Mouse (Mus musculus) cerebral cortex, adult 2 months (tissue): ENCODE data around the gene Tbca.

Experiments used
- WGBS: fragments of 180-500 bp; shearing (Covaris S2); methylation state at CpG from one replicate; pipeline ENCODE4 v1.1.7; 2018; 5-methylcytosine and 5-hydroxymethylcytosine counted together

Tbca gene

DNA sequence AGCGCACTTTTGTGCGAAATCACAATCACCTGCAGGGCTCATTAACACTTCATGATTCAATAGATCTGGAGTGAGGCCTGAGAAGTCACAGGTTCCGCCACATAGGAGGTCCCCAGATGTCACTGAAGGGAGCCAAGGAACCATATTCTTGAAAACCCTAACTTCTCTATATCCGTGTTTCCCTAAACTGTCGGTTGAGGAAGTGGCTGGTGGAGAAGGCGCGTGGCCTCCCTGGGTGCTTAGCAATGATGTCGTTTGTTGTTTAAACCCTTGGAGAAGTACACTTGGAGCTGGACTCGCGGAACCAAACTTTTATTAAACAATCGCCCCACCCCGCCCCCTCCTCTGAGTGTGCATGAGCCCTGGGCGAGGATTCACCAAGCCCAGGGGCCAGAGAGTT is 60.6 kb downstream of the Tbca start:
- WGBS = 77% methylated on average over 13 of the region's 13 CpGs

DNA sequence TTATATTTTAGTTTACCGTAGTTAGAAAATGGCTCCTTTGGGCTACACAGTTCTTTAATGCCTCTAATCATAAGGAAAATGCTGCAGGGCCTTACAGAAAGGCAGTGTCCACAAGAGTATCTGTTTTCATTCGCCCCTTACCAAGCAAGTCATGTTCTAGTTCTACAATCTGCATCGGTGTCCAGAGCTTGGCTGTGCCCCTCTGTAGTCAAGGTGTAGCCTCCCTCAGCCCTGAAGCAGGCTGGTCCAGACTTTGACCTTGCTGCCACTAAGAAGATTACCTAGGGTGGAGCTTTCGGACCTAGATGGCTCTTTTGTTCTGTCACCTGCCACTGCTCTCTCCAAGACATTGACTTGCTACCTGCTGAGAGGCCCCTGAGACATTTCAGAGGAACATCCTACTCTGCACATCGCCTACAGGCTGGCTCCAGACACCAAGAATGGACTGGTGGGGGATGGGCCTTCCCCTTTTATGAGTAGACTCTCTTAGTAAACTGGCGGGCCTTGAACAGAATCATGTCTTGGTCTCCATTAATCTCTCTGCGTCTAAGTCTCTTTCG is 69.4 kb downstream of the Tbca start:
- 87% methylated on average over 8 of the region's 8 CpGs for WGBS

DNA sequence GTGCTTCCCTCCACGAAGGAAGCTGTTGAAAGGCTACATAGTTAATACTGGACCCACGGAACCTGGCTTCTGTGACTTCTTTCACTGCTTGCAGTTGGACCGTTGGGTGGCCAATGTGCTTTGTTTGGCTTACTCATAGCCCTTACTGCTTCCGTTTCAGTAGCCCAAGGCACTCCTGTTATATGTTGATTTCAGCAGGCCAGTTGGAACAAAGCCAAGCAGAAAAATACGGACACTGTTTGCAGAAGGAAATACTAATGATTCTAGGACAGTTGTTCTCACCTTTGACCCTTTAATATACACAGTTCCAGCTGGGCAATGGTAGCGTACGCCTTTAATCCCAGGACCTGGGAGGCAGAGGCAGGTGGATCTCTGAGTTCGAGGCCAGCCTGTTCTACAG is 70.5 kb downstream of the Tbca start:
- WGBS = 76% methylated on average over 8 of the region's 8 CpGs

DNA sequence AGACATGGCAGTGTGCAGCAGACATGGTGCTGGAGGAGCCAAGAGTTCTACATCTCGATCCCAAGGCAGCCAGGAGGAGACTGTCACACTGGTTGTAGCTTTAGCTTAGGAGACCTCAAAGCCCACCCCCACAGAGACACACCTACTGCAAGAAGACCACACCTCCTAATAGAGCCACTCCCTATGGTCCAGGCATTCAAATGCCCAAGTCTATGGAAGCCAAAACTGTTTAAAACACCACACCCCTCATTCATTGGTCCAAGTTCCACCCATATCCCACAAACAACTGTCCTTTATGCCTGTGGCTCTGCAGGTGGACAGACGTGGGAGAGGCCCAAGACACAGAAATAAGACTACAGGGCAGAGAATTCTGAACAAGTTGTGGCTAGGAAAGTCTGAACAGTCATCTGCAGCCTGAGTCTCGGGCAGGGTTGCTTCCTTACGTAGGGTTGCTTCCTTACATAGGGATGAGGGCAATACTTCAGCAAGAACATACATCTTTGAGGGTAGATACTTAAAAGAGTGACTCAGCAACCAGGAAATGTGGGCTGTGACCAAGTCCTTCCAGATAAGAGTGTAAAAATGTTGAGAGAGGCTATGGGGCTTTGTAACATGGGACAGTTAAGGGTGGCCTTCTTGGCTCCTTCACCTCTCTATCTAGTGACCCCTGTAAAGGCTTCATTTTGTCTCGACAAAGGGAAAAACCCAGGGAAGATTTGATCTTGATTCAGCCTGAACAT is 74.0 kb downstream of the Tbca start:
- 74% methylated on average over 5 of the region's 5 CpGs for WGBS

DNA sequence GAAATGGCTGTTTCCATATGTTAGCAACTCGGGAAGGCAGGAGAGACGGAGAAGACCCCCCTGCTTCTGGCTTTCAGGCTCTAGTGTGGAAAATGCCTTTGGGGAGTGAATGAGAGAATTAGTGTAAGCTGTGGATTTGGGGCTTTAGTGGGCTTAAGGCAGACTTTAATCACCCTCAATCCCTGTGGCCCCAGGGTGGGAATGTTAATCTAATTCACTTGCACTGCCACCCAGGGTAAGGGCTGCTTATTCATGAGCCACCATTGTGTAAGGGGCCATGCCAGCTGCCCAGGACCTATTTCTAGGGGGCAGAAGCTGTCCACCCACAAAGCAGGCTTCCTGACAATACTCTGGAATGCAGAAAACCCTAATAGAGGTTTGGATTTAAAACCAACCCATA is 78.2 kb downstream of the Tbca start:
- 34% methylated on average over 2 of the region's 2 CpGs for WGBS

DNA sequence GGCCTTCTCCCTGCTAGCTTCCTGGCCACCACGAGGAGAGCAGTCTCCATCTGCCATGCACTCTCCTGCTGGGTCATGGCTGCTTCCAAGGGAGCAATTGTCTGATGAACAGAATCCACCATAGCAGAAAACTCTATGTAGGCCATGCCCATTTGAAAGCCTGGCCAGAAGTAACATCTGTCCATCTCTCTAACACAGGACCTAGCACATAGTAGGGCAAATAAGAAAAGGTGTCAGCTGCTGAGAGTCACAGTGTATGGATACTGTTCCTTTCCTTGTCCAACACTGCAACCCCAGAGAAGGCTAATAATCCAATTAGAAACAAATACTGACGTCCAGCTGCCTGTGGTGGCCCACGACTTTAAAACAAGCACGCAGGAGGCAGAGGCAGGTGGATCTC is 79.1 kb downstream of the Tbca start:
- WGBS = 60% methylated on average over 4 of the region's 4 CpGs

DNA sequence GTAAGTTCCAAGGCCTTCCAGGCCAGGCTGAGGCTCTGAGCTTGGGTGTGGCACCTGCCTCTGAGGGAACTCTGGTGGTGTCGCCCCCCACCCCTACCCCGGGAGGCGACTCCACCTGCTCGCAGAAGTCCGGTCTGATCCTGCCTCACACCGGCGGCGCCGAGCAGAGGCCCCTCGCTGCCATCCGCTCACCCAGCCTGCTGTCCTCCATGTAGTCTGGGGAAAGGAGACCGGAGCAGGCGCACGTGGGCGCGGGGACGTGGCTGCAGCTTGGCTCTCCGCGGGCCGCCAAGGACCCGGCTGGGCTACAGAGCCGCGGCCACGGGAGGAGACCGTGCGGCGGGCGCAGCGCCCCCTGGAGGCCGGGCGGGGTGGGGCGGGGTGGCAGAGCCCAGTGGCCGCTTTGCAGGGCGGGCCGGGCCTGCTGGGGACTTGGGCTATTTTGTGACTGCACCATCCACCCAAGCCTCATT is 79.8 kb downstream of the Tbca start:
- WGBS = 3% methylated on average over 31 of the region's 35 CpGs

DNA sequence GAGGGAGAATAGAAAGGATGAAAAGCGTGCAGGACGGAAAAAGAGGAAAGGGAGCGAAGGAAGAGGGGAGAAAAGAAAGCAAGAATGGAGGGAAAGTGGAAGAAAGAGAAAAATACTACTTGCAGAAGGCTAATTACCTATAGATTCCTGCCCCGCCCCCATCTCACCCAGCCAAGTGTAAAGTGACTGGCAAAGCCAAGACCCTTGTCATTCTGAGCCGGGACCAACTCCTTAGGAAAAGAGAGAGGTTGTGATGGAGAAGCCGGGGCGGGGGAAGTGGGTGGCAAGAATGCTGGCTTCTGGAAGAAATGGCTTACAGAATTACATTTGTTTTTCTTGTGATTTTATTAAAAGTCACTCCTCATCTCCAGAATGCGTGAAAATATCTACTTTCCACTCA is 80.8 kb downstream of the Tbca start:
- 6% methylated on average over 8 of the region's 8 CpGs for WGBS

DNA sequence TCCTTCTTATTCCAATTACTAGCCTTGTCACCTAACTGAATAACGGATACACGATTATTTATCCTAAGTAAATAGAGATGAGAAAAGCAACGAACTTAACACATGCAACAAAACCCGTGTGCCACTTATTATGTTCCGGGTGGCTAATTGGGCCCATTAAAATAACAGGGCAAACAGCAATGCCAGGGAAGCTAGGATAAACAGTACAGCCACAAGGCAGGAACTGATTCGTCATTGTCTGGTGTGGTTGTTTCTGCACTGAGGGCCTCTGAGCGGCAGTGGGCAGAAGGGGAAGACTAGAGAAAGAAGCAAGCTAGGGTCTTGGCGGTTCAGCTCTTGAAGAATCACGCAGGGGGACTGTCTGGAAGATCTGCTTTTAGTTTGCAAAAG is 81.4 kb downstream of the Tbca start:
- 4% methylated on average over 9 of the region's 9 CpGs for WGBS

DNA sequence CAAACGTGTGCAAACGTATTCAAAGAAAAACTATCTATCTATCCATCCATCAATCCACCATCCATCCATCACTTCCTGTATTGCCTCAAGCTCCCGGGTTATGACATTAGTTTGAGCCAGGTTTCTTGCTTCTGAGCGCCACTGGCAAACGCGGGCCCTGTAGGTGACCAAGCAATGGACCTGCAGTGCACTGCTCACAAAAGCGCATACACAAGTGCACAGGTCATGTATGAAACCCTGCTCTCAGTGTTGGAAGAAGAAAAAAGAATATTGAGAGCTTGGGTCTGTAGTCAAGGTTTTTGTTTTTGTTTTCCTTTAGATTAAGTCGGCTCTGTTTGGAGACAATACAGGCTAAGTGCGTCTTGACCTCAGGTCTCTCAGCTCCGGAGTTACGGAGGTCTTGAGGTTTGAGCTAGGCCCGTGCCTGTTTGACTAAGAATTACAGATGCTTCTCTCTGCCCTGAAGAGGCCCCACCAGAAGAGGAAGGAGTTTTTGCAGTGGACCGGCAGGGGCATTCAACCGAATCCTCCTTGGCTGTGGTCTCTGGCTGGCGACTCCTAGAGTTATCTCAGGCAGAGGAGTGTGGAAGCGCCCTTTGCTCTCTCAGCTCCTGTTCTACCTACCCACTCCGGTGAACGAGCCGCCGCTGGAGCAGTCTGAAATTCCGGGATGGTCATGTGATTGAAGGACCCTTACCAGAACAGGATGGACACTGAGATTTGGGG is 81.9 kb downstream of the Tbca start:
- WGBS = 3% methylated on average over 21 of the region's 21 CpGs

DNA sequence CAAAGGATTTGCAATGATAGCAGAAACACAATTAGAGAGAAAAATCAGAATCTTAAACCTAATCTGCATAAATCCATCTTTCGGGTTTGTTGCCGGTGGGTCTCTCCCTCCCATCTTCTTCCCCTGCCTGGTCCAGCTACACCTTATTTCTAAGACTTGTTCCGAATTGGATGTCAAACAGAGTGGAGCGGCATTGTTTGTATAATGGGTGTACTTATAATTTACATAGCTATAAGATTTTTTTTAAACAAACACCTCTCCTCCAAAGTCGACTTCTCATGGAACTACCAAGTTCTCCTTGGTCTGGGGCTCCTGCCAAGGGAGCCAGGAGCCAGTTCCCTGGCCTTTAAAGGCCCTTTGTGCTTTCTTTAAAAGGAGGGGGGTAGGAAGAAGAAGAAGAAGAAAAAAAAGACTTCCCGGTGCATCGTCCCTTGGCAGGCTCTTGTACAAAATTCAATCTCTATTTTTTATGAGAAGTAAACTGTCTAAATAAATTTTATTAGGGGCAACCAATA is 83.2 kb downstream of the Tbca start:
- 6% methylated on average over 7 of the region's 7 CpGs for WGBS

DNA sequence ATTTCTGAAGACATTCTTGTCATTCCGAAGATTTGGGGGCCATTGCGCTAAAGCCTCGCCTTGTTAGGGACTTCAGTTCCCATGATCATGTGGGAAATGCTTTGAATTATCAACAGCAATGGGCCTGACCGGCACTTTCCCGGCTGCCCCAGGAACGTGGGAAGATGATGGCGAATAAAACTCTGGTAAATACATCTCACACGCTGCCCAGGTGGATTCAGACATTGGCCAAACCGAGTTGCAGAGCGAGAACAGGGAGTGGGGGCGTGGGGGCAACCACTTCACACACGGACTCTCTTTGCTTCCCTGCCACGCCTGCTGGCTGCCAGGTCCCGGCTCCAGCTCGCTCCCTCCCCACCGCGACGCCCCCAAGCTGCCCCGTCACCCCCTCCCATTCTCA is 83.7 kb downstream of the Tbca start:
- WGBS = 4% methylated on average over 19 of the region's 19 CpGs

DNA sequence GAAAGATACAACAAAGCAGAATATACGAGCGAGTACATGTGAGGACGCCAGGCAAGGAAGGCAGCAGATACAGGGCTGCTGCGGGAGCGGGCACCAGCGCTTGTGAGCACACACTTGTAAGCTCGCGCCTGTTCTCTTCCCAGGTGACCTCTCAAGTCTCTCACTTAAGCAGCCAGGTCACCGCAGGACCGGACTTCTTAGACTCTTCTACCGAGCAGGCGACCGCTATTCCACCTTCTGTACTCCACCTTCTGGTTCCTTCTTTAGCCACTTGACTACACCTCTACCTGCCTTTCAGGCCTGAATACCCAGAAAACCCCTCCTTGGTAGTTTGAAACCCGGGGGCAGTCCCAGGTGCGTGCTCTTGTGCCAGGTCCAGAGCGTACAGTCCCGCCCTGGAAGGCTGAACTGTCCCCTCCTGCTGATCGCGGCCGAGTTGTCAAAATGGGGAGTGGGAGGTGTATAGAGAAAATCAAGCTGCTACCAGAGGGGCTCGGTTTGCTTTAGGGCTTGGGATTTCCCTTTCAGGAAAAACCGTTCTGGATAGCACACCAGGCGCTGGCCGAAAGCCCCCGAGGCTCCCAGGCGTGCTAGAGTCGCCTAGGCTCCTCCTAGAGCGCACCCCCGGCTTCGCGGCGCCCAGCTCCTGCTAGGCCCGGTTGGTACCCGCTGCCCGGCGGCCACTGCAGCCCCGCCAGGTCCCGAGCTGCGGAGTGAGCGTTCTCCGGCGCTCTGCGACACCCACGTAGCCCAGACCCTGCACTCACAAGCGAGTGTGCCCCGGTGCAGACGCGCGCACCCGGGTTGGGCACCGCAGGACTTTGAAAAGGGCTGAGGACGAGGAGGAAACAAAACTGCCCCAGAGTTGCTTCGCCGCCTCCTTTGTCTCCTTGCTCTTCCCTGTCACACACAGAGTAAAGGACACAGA is 84.7 kb downstream of the Tbca start:
- 2% methylated on average over 54 of the region's 54 CpGs for WGBS

DNA sequence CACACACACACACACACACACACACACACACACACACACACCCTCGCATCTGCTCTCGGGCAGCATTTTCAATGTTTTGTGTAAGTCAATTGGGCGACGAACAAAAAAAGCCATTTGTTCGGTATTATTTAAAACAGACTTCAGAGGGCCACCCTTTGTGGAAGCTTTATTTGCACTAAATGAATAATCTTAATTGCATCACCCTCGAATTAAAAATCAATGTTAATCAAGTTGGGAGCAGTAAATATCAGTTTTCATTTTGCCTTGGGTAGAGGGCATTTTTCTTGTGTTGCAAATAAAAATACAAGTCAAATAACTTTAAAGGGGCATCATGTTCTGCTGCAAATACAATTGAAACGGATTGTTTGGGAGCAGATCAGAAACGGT is 85.3 kb downstream of the Tbca start:
- 4% methylated on average over 8 of the region's 8 CpGs for WGBS

DNA sequence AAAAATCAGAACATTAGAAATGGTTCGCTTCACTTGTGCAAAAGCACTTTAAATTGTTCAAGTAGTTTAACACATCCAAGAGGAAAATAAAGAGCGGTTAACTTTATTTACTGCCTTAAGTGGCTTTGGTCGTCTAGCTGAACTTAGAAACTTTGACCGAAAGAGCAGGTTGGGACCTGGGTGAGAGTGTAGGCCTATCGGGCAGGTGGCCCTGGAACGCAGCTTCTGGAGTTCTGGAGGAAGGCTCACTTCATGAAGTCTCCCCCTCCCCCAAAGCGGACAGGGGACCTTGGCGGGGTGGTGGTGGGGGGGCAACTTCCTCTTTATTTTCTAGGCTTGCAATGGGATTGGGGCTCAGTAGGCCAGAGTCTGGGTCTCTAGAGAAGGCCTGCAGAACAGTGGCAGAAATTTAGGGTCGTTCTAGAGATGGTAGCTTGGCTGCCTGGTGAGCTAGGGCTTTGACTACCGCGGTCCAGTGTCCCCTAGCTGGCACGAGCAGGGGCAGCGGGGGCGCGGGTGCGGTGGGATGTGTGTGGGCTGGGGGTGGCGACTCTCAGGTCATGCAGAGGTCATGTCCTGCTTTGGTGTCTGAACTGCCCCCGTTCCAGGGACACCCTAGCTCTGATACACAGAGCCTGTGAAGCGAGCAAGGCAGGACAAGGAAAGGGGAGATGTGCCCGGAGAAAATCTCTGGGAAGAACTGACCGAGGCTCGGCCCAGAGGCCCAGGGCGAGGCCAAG is 86.1 kb downstream of the Tbca start:
- WGBS = 5% methylated on average over 23 of the region's 23 CpGs

DNA sequence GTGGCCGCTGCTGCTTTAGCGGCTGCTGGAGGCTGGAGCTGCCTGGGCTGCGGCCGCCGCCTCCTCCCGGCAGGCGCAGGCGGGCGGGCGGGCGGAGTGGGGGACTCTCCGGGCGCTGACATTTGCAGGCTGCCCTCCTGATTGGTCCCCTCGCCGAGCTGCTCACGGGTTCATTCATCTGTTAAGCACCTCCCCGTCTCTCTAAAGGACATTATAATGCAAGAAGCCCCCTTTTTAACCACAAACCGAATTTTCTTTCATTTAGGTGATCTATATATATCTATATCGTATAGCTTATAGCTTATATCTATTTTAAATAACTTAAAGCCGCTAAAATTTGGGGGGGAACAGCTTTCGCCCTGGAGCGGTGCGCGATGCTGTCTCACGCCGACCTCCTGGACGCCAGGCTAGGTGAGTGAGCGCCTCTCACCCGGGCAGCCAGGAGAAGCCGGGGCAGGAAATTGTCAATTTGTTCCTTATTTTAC is 86.7 kb downstream of the Tbca start, which contains the start of gene Otp:
Gene Otp (plus strand): TSS at position 207 of the 485 bp plus-strand sequence.
- 5% methylated on average over 30 of the region's 30 CpGs for WGBS

DNA sequence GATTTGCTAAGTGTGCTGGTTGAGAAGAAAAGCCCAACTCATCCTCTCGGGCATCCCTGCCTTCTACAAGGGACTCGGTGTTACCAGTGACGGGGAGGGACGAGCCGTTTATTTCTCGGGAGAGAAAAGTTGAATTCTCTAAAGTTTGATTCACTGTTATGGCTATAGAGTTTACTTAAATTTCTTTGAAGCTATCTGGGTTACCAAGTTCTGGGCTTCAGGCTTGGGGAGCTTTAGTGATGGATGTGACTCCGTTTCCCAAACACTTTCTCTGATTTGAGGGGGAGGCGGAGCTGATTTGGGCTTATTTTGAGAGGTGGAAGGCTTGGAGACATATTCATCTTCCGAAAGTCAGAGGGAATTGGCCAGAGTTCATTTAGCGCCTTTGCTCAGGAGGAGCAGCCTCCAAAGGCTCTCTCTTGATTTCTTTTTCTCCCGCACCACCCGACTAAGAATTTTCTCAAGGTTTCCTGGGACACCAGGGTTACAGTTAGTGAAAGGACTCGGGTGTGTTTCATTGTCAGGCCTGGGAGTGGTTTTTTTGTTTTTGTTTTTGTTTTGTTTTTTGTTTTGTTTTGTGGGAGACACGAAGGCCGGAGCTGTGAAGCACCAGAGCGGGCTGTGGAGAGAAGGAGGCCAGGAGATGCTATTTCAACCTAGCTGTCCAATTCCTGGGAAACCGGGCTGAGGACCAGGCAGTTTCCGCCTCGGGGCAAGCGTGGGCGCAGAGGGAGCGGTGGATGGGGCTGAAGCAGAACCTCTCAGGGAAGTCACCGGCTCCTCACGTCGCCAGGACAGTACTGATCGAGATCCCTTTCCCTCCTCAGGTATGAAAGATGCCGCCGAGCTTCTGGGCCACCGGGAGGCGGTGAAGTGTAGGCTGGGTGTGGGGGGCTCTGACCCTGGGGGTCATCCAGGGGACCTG is 87.8 kb downstream of the Tbca start:
- WGBS = 4% methylated on average over 30 of the region's 30 CpGs

DNA sequence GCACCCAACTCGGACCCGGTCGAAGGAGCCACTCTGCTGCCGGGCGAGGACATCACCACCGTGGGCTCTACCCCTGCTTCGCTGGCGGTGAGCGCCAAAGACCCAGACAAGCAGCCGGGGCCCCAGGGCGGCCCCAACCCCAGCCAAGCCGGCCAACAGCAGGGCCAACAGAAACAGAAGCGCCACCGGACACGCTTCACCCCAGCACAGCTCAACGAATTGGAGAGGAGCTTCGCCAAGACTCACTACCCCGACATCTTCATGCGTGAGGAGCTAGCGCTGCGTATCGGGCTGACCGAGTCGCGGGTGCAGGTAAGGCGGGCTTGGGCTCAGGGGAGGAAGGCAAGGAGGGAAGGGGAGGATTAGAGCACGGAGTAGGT is 88.5 kb downstream of the Tbca start:
- WGBS = 4% methylated on average over 27 of the region's 27 CpGs

DNA sequence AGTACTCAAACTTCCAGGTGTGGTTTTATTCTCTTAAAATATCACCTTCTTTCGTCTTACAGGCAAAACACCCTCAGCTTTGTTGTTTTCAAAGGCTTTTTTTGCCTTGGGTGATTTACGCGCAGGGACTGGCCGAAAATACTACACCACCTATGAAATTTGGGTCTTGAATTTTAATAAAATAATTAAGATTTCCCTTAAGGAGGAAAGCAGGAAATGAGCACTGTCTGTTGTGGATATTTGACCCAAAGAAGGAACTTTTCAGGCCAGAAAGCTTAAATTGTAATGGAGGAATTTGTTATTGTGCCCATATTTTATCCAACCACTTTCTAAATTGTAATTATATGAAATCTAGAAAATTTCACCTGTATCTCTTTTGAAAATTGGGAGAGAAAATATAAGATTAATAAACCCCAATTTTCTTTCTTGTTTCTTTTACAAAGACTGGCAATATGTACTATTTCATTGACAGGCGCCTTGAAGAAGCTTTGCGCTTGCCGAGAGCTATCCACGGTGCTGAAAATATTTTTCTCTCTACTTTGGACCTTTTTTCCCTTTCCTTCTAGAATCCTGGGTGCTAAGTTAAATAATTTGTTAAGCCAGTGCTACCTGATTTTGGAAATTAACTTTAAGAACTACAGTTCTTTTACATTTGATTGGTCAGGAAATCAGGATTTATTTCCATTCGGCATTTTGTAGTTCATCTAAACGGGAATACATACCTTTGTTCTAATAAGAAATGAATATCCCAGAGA is 89.5 kb downstream of the Tbca start:
- 12% methylated on average over 10 of the region's 10 CpGs for WGBS
